Mouse (Mus musculus): ENCODE data around the gene Eif5a2.

Eif5a2 gene

DNA sequence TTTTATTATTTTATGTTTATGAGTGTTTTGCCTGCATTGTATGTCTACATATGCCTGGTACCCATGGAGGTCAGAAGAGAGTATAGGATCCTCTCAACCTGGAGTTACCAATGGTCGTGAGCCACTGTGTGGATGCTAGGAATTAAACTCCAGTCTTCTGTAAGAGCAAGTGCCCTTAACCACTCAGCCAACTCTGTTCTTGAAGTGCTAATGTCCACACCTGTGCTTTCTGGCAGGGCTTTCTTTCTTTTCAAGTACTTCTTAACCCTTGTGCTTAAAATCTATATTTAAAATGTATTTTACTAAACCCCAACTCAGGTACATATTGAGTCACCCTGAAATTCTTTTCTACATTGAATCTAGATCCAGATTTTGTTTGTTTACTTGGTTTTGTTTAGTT is 45.2 kb downstream of the Eif5a2 start:
- Histone ChIP-seq H3K4me3 (replicated peaks; ENCODE audit: low read length) (no peak overlapping the region), H3K36me3 (ENCODE audit: insufficient read depth, low read length) (no peaks in the 10 kb centered on the region), H3K27me3 (ENCODE audit: insufficient read depth, low read length) (no peaks in the 10 kb centered on the region), H3K9me3 (ENCODE audit: low read length) (no peaks in the 10 kb centered on the region), H3K4me1 (replicated peaks; ENCODE audit: low read depth, low read length) (peaks cover 20% of the 10 kb centered on the region)
- no peak for TF ChIP-seq NANOG (IDR thresholded peaks at IDR 0.05; ENCODE audit: borderline replicate concordance, low read length)
- no peak for TF ChIP-seq CTCF (conservative IDR thresholded peaks at IDR 0.05; ENCODE audit: low read length)
- TF ChIP-seq POU5F1 (IDR thresholded peaks at IDR 0.05; ENCODE audit: borderline replicate concordance, low read length), result no peak

GRCm38 (mm10) chr3:28827605-28828004 is 46.5 kb downstream of the Eif5a2 start:
- Histone ChIP-seq H3K4me3 (replicated peaks; ENCODE audit: low read length) (no peak overlapping the region), H3K9me3 (ENCODE audit: low read length) (no peaks in the 10 kb centered on the region), H3K36me3 (ENCODE audit: insufficient read depth, low read length) (no peaks in the 10 kb centered on the region), H3K4me1 (replicated peaks; ENCODE audit: low read depth, low read length) (peaks cover 23% of the 10 kb centered on the region), H3K27me3 (ENCODE audit: insufficient read depth, low read length) (no peaks in the 10 kb centered on the region)
- no peak for TF ChIP-seq POU5F1 (IDR thresholded peaks at IDR 0.05; ENCODE audit: borderline replicate concordance, low read length)
- TF ChIP-seq CTCF (conservative IDR thresholded peaks at IDR 0.05; ENCODE audit: low read length), result peak; percentile 37

GRCm38 (mm10) chr3:28829454-28829853 is 48.4 kb downstream of the Eif5a2 start:
- peaks cover 23% of the 10 kb centered on the region for H3K4me1 ChIP-seq (replicated peaks; ENCODE audit: low read depth, low read length)
- no peaks in the 10 kb centered on the region for H3K27me3 ChIP-seq (ENCODE audit: insufficient read depth, low read length)
- H3K9me3 ChIP-seq (ENCODE audit: low read length), result peaks cover 12% of the 10 kb centered on the region
- TF ChIP-seq NANOG (IDR thresholded peaks at IDR 0.05; ENCODE audit: borderline replicate concordance, low read length), result no peak
- no peak for TF ChIP-seq CTCF (conservative IDR thresholded peaks at IDR 0.05; ENCODE audit: low read length)
- TF ChIP-seq POU5F1 (IDR thresholded peaks at IDR 0.05; ENCODE audit: borderline replicate concordance, low read length), result no peak
- H3K36me3 ChIP-seq (ENCODE audit: insufficient read depth, low read length), result peaks cover 4% of the 10 kb centered on the region; the same call in 1 of the 2 replicates
- H3K4me3 ChIP-seq (replicated peaks; ENCODE audit: low read length), result no peak overlapping the region

DNA sequence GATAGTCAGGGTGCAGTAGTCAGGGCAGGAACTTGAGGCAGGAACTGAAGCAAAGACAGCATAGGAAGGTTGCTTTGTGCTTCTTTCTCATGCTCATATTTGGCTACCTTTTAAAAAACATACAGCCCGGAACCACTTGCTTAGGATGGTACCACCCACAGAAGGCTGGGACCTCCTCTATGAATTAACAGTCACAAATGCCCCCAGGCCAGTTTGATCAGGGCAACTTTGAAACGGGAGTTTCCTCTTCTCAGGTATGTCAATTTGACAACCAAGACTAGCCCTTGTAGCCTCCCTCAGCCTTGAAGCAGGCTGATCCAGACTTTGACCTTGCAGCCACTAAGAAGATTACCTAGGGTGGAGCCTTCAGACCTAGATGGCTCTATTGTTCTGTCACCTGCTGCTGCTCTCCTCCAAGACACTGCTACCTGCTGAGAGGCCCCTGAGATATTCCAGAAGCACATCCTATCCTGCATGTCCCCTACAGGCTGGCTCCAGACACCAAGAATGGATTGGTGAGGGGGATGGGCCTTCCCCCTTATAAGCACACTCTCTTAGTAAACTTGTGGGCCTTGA is 55.8 kb downstream of the Eif5a2 start:
- peaks cover 26% of the 10 kb centered on the region for H3K36me3 ChIP-seq (ENCODE audit: insufficient read depth, low read length)
- no peak overlapping the region for H3K4me3 ChIP-seq (replicated peaks; ENCODE audit: low read length)
- no peaks in the 10 kb centered on the region for H3K27me3 ChIP-seq (ENCODE audit: insufficient read depth, low read length)
- peaks cover 34% of the 10 kb centered on the region for H3K4me1 ChIP-seq (replicated peaks; ENCODE audit: low read depth, low read length)
- peaks cover 75% of the 10 kb centered on the region for H3K9me3 ChIP-seq (ENCODE audit: low read length)
- no peak for TF ChIP-seq CTCF (conservative IDR thresholded peaks at IDR 0.05; ENCODE audit: low read length)
- TF ChIP-seq NANOG (IDR thresholded peaks at IDR 0.05; ENCODE audit: borderline replicate concordance, low read length), result peak; percentile 53; the same call in 1 of the 2 replicates

- peaks cover 46% of the 10 kb centered on the region for H3K4me1 ChIP-seq (replicated peaks; ENCODE audit: low read depth, low read length)
- H3K27me3 ChIP-seq (ENCODE audit: insufficient read depth, low read length), result no peaks in the 10 kb centered on the region
- H3K4me3 ChIP-seq (replicated peaks; ENCODE audit: low read length), result 0 out of 2 replicates have a peak overlapping the region, but pooled peaks have one; percentile 5
- peaks cover 57% of the 10 kb centered on the region for H3K9me3 ChIP-seq (ENCODE audit: low read length)
- no peak for TF ChIP-seq CTCF (conservative IDR thresholded peaks at IDR 0.05; ENCODE audit: low read length)
- TF ChIP-seq POU5F1 (IDR thresholded peaks at IDR 0.05; ENCODE audit: borderline replicate concordance, low read length), result peak; percentile 90; the same call in 1 of the 2 replicates
- H3K36me3 ChIP-seq (ENCODE audit: insufficient read depth, low read length), result peaks cover 9% of the 10 kb centered on the region; the same call in 1 of the 2 replicates
These were observed 61.0 kb downstream of the Eif5a2 start for GRCm38 (mm10) chr3:28841886-28842649.

DNA sequence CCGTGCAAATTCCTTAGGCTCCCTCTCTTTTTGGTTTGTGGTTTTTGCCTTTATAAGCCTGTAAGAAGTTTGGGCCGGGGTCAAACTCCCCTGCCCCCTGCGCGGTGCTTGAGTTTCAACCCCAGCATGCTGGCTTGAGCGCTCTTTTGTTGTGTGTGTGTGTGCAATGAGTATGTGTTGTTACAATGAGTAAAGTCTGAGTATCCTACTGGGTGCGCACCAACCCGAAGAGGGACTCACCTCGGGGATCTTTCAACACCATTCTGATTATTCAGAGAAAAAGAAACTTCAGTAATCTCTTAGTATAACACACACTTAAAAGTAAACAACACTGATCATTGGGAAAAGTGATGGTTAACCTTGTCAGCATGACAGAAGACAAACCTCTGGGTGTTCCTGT is 62.2 kb downstream of the Eif5a2 start:
- Histone ChIP-seq H3K4me3 (replicated peaks; ENCODE audit: low read length) (0 out of 2 replicates have a peak overlapping the region, but pooled peaks have one; percentile 4), H3K4me1 (replicated peaks; ENCODE audit: low read depth, low read length) (peaks cover 39% of the 10 kb centered on the region), H3K9me3 (ENCODE audit: low read length) (peaks cover 45% of the 10 kb centered on the region), H3K27me3 (ENCODE audit: insufficient read depth, low read length) (no peaks in the 10 kb centered on the region), H3K36me3 (ENCODE audit: insufficient read depth, low read length) (peaks cover 6% of the 10 kb centered on the region; the same call in 1 of the 2 replicates)
- no peak for TF ChIP-seq POU5F1 (IDR thresholded peaks at IDR 0.05; ENCODE audit: borderline replicate concordance, low read length)
- no peak for TF ChIP-seq NANOG (IDR thresholded peaks at IDR 0.05; ENCODE audit: borderline replicate concordance, low read length)
- TF ChIP-seq CTCF (conservative IDR thresholded peaks at IDR 0.05; ENCODE audit: low read length), result no peak

GRCm38 (mm10) chr3:28847115-28847514 is 66.0 kb downstream of the Eif5a2 start:
- TF ChIP-seq NANOG (IDR thresholded peaks at IDR 0.05; ENCODE audit: borderline replicate concordance, low read length) (no peak), CTCF (conservative IDR thresholded peaks at IDR 0.05; ENCODE audit: low read length) (no peak), POU5F1 (IDR thresholded peaks at IDR 0.05; ENCODE audit: borderline replicate concordance, low read length) (no peak)
- H3K4me1 ChIP-seq (replicated peaks; ENCODE audit: low read depth, low read length), result peaks cover 21% of the 10 kb centered on the region
- peaks cover 40% of the 10 kb centered on the region for H3K9me3 ChIP-seq (ENCODE audit: low read length)
- H3K27me3 ChIP-seq (ENCODE audit: insufficient read depth, low read length), result no peaks in the 10 kb centered on the region
- no peak overlapping the region for H3K4me3 ChIP-seq (replicated peaks; ENCODE audit: low read length)
- no peaks in the 10 kb centered on the region for H3K36me3 ChIP-seq (ENCODE audit: insufficient read depth, low read length)

Measured in E14TG2a.4 (cell line).